8 mouse cellular contexts compared by ENCODE assay signal in the genomic region with DNA sequence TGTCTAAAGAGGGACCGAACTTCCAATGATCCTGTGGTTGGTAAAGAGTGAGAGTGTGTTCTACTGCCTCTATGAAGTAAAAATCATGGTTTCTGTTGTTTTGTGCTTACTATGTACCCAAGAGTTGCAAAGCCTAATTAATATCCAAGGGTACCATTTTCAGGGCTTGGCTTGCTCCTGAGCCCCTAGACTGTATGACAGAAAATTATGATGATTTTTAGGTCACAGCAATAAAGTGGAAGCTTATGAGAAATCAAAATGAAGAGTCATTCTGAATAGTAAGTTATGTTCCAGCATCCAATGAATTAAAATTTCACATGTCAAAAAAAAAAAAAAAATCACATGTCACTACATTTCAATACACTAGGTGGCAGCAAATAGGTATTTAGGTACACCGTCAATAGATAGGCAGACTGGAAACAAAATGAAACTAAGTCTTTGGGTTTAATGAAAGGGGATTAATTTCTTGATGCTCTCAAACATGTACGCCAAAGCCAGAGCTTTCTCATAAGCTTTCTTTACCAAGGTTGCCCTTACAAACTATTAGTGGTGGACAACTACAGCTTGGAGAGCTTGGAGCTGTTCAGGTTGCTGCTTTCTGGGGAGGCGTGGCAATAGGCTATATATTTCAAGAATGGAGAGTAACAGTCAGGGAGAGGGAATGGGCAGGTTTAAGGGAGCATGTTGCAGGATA. TPM values are rescaled to one million over a fixed set of nuclear protein-coding genes. Genes with fewer than 3 reads are reported as not detected.
DNase-seq lines count a peak whose midpoint lies in the region; ATAC-seq and TF ChIP-seq lines count a peak whose summit lies in the region.

No protein-coding gene starts in this region.

- peak; percentile 56 for DNase-seq in embryonic facial prominence, embryonic 11.5 days (ENCODE audit: low spot score)
- DNase-seq in embryonic facial prominence, embryonic 10.5 days (ENCODE audit: low spot score) = no peak
- DNase-seq in thymus, postnatal 0 days (ENCODE audit: low spot score) = peak; percentile 18
- no peak for DNase-seq in thymus, adult 18-20 months
- DNase-seq in hindbrain, embryonic 14.5 days (ENCODE audit: low spot score) = peak; percentile 77
- DNase-seq in gastrocnemius, adult 8-10 months (ENCODE audit: low spot score in 2 of 2) = no peak
- no peak for DNase-seq in ovary, postnatal 36 days (ENCODE audit: low spot score)

- no peaks in the 10 kb centered on the region for H3K36me3 ChIP-seq in embryonic facial prominence, embryonic 11.5 days (replicated peaks; ENCODE audit: control insufficient read depth, insufficient read depth, low read depth, low read length)
- no peaks in the 10 kb centered on the region for H3K36me3 ChIP-seq in embryonic facial prominence, embryonic 10.5 days (replicated peaks)
- no peaks in the 10 kb centered on the region for H3K36me3 ChIP-seq in hindbrain, embryonic 14.5 days (replicated peaks; ENCODE audit: control insufficient read depth, insufficient read depth)
- no peaks in the 10 kb centered on the region for H3K36me3 ChIP-seq in myocyte (ENCODE audit: control insufficient read depth, insufficient read depth)

- H3K9me3 ChIP-seq in embryonic facial prominence, embryonic 11.5 days (replicated peaks; ENCODE audit: control insufficient read depth, low read length) = no peaks in the 10 kb centered on the region
- H3K9me3 ChIP-seq in embryonic facial prominence, embryonic 10.5 days = peaks cover 2% of the 10 kb centered on the region; the same call in 1 of the 2 replicates
- H3K9me3 ChIP-seq in hindbrain, embryonic 14.5 days (ENCODE audit: control insufficient read depth, low read length) = no peaks in the 10 kb centered on the region

- no peaks in the 10 kb centered on the region for H3K27me3 ChIP-seq in embryonic facial prominence, embryonic 11.5 days (ENCODE audit: control insufficient read depth, insufficient read depth, low read length)
- no peaks in the 10 kb centered on the region for H3K27me3 ChIP-seq in embryonic facial prominence, embryonic 10.5 days (replicated peaks; ENCODE audit: low read depth, poor library complexity, severe bottlenecking)
- no peaks in the 10 kb centered on the region for H3K27me3 ChIP-seq in hindbrain, embryonic 14.5 days (ENCODE audit: control insufficient read depth, insufficient read depth, low read length)
- no peaks in the 10 kb centered on the region for H3K27me3 ChIP-seq in myocyte (ENCODE audit: control insufficient read depth, insufficient read depth, insufficient read length)

- H3K4me2 ChIP-seq in embryonic facial prominence, embryonic 11.5 days (ENCODE audit: low read depth, low read length) = no peak overlapping the region
- H3K4me2 ChIP-seq in hindbrain, embryonic 14.5 days (replicated peaks) = peak overlapping the region; percentile 35
- peak overlapping the region; percentile 78 for H3K4me2 ChIP-seq in myocyte (ENCODE audit: low read depth)

- H3K9ac ChIP-seq in embryonic facial prominence, embryonic 11.5 days (replicated peaks; ENCODE audit: low read length) = no peak overlapping the region
- no peak overlapping the region for H3K9ac ChIP-seq in hindbrain, embryonic 14.5 days

- no peaks in the 10 kb centered on the region for H3K79me2 ChIP-seq in myocyte (ENCODE audit: control insufficient read depth, insufficient read depth)

- no peaks in the 10 kb centered on the region for H3K4me1 ChIP-seq in embryonic facial prominence, embryonic 11.5 days (ENCODE audit: control insufficient read depth, insufficient read depth, low read length)
- no peaks in the 10 kb centered on the region for H3K4me1 ChIP-seq in embryonic facial prominence, embryonic 10.5 days
- H3K4me1 ChIP-seq in hindbrain, embryonic 14.5 days (replicated peaks; ENCODE audit: control insufficient read depth, insufficient read depth, low read length) = no peaks in the 10 kb centered on the region

- 55% methylated on average over 4 of the region's 4 CpGs for WGBS in embryonic facial prominence, embryonic 11.5 days
- 65% methylated on average over 4 of the region's 4 CpGs for WGBS in embryonic facial prominence, embryonic 10.5 days
- WGBS in hindbrain, embryonic 14.5 days = 61% methylated on average over 4 of the region's 4 CpGs

- ATAC-seq in embryonic facial prominence, embryonic 11.5 days (replicated peaks; ENCODE audit: insufficient number of reproducible peaks, low FRiP score, low TSS enrichment, low read depth) = no peak
- peak; percentile 80 for ATAC-seq in hindbrain, embryonic 14.5 days (ENCODE audit: low FRiP score)

- H3K27ac ChIP-seq in embryonic facial prominence, embryonic 11.5 days (replicated peaks; ENCODE audit: low read depth, low read length) = no peak overlapping the region
- no peak overlapping the region for H3K27ac ChIP-seq in embryonic facial prominence, embryonic 10.5 days (replicated peaks)
- H3K27ac ChIP-seq in hindbrain, embryonic 14.5 days = no peak overlapping the region

- no peak for TF ChIP-seq POLR2A in myocyte (IDR thresholded peaks at IDR 0.05; ENCODE audit: insufficient read length, low read depth)

- H3ac ChIP-seq in myocyte (ENCODE audit: control insufficient read depth, insufficient read length) = no peak overlapping the region

- no peak overlapping the region for H3K4me3 ChIP-seq in embryonic facial prominence, embryonic 11.5 days (ENCODE audit: low read depth, low read length)
- H3K4me3 ChIP-seq in embryonic facial prominence, embryonic 10.5 days = no peak overlapping the region
- H3K4me3 ChIP-seq in hindbrain, embryonic 14.5 days (replicated peaks; ENCODE audit: low read length) = no peak overlapping the region
- H3K4me3 ChIP-seq in myocyte = peak overlapping the region; percentile 5

TF ChIP-seq in myocyte, 11 proteins besides CTCF, POLR2A, EP300 and RAD21:
- peak; percentile 19 for TF ChIP-seq USF1 (IDR thresholded peaks at IDR 0.05; ENCODE audit: low read depth)
- TF ChIP-seq MYOG (IDR thresholded peaks at IDR 0.05; ENCODE audit: control insufficient read depth in 1 of 3, insufficient read depth in 1 of 3, insufficient read length in 2 of 3, low read depth in 2 of 3) = no peak
- TF ChIP-seq E2F4 (IDR thresholded peaks at IDR 0.05; ENCODE audit: insufficient read depth) = no peak

RNA-seq across cellular contexts. Expression of gene Ccdc152, which starts 52.9 kb away (rescaled TPM):
- polyA plus RNA-seq in embryonic facial prominence, embryonic 11.5 days (2014; fragmentation: Nextera tagmentation; extraction: Ambion mirVana) = 0.17 TPM in 1 of 2 replicates, not detected in the other
- 0.14 TPM in 1 of 2 replicates, not detected in the other for polyA plus RNA-seq in embryonic facial prominence, embryonic 10.5 days (2016; fragmentation: Nextera tagmentation; extraction: Ambion mirVana)
- 0.39 and 0.42 TPM in 2 replicates for polyA plus RNA-seq in thymus, postnatal 0 days (2015; fragmentation: Nextera tagmentation; extraction: Ambion mirVana)
- polyA plus RNA-seq in hindbrain, embryonic 14.5 days (2014; fragmentation: Nextera tagmentation; extraction: Ambion mirVana) = 0.17 and 0.58 TPM in 2 replicates
- not detected for polyA plus RNA-seq in myocyte (2012; fragmentation: generic; extraction: Trizol)
- total RNA-seq in gastrocnemius, adult 8-10 months (2022) = under 1 TPM in 2 of 4 experiments, not detected in 2; 0.24 to 0.41 TPM

Comparison
In these comparisons a context has a peak if more than half of its experiments do, and no peak if none do; other contexts are left out.
1. DNase-seq: peak in embryonic facial prominence, embryonic 11.5 days (single experiment), thymus, postnatal 0 days (single experiment) and hindbrain, embryonic 14.5 days (single experiment); none in embryonic facial prominence, embryonic 10.5 days (single experiment), thymus, adult 18-20 months (0 of 2), gastrocnemius, adult 8-10 months (0 of 2) and ovary, postnatal 36 days (single experiment).